Mouse (Mus musculus): Measurements from ENCODE around the gene Ppil6.

Ppil6 gene

GRCm38 (mm10) chr10:41536714-41537113, 46.5 kb downstream of the Ppil6 start:
- no peak for DNase-seq

GRCm38 (mm10) chr10:41537226-41537982, 47.2 kb downstream of the Ppil6 start:
- DNase-seq, result no peak

GRCm38 (mm10) chr10:41537983-41538330, 47.7 kb downstream of the Ppil6 start:
- no peak for DNase-seq

GRCm38 (mm10) chr10:41538986-41539385, 48.7 kb downstream of the Ppil6 start:
- DNase-seq, result no peak

- DNase-seq, result no peak
These were observed 51.8 kb downstream of the Ppil6 start for GRCm38 (mm10) chr10:41542057-41542456.

GRCm38 (mm10) chr10:41543439-41543838, 53.2 kb downstream of the Ppil6 start:
- DNase-seq, result no peak

GRCm38 (mm10) chr10:41543844-41544243, 53.6 kb downstream of the Ppil6 start:
- no peak for DNase-seq

GRCm38 (mm10) chr10:41544481-41545190, 54.4 kb downstream of the Ppil6 start:
- DNase-seq, result no peak

GRCm38 (mm10) chr10:41545224-41545755, 55.1 kb downstream of the Ppil6 start:
- no peak for DNase-seq

GRCm38 (mm10) chr10:41546396-41547165, 56.3 kb downstream of the Ppil6 start:
- DNase-seq, result peak; percentile 78

GRCm38 (mm10) chr10:41550711-41551110, 60.5 kb downstream of the Ppil6 start:
- DNase-seq, result no peak

GRCm38 (mm10) chr10:41552319-41552718, 62.1 kb downstream of the Ppil6 start:
- no peak for DNase-seq

- DNase-seq, result peak; percentile 80
These were observed 62.8 kb downstream of the Ppil6 start for GRCm38 (mm10) chr10:41552847-41553589.

GRCm38 (mm10) chr10:41553711-41554110, 63.5 kb downstream of the Ppil6 start:
- no peak for DNase-seq

GRCm38 (mm10) chr10:41555081-41555480, 64.8 kb downstream of the Ppil6 start:
- DNase-seq, result no peak

- DNase-seq, result no peak
These were observed 68.2 kb downstream of the Ppil6 start for GRCm38 (mm10) chr10:41558401-41558800.

- DNase-seq, result no peak
These were observed 71.6 kb downstream of the Ppil6 start for GRCm38 (mm10) chr10:41561701-41562395.
